Mouse (Mus musculus) forebrain, embryonic 14.5 days (tissue): ENCODE data around the gene Tnip3. TPM values are rescaled to one million over a fixed set of nuclear protein-coding genes. Genes with fewer than 3 reads are reported as not detected.

Experiments
- polyA plus RNA-seq: library from polyadenylated mRNA; unstranded; fragments of >200 nt; fragmentation: Nextera tagmentation; extraction: Ambion mirVana; gene quantifications from 2 replicates; pipeline ENCODE4 v1.2.1, GENCODE M21; 2014

Tnip3 gene
- polyA plus RNA-seq, 1 experiment from 2014 or later, result not detected

Other genes starting within 250 kb of the Tnip3 start
- gene C130060K24Rik, start 144.2 kb upstream of the Tnip3 start, polyA plus RNA-seq, result 0.81 and 1.3 TPM in 2 replicates
- gene Ndnf, start 146.3 kb downstream of the Tnip3 start, polyA plus RNA-seq, result 4.5 and 6.7 TPM in 2 replicates